In genomic region chr19:4961928-4962601, GRCm38 (mm10) we compare ENCODE assay signal across 8 mouse cellular contexts. TPM values are rescaled to one million over a fixed set of nuclear protein-coding genes. Genes with fewer than 3 reads are reported as not detected.
DNase-seq lines count a peak whose midpoint lies in the region; ATAC-seq and TF ChIP-seq lines count a peak whose summit lies in the region.

Mrpl11 (plus strand) TSS chr19:4962147.

- peak within 1 kb of the TSS; percentile 97 for H3K9ac ChIP-seq in MEL (ENCODE audit: control insufficient read depth, low read depth, low read length, poor library complexity, severe bottlenecking)
- H3K9ac ChIP-seq in forebrain, postnatal 0 days, result peak within 1 kb of the TSS; percentile 61
- peak within 1 kb of the TSS; percentile 65 for H3K9ac ChIP-seq in lung, embryonic 15.5 days

- H3K4me1 ChIP-seq in MEL (ENCODE audit: control insufficient read depth in 1 of 2, insufficient read depth in 2 of 2, low read length in 2 of 2), result peaks cover 0 to 5% of the 10 kb centered on the region in 2 experiments; a peak in 3 of 4 replicates
- no peaks in the 10 kb centered on the region for H3K4me1 ChIP-seq in cerebellum, adult 2 months (ENCODE audit: control insufficient read depth, insufficient read depth, low read length)
- H3K4me1 ChIP-seq in forebrain, postnatal 0 days (ENCODE audit: insufficient read depth), result peaks cover 4% of the 10 kb centered on the region
- H3K4me1 ChIP-seq in lung, embryonic 15.5 days, result peaks cover 6% of the 10 kb centered on the region

- H3K4me2 ChIP-seq in forebrain, postnatal 0 days (ENCODE audit: low read depth), result peak within 1 kb of the TSS; percentile 71
- peak within 1 kb of the TSS; percentile 61 for H3K4me2 ChIP-seq in lung, embryonic 15.5 days

- 0 out of 4 replicates have a peak, but pooled peaks of 1 of the 2 experiments have one; percentile 9 for TF ChIP-seq EP300 in MEL (IDR thresholded peaks at IDR 0.05; ENCODE audit: low read depth in 1 of 2, low read length in 2 of 2)

- DNase-seq in MEL (ENCODE audit: low read depth, low spot score), result peak; percentile 97
- DNase-seq in cerebellum, adult 2 months, result peak; percentile 91 to 93
- DNase-seq in forebrain, postnatal 0 days, result peak; percentile 98
- peak; percentile 88 for DNase-seq in heart, postnatal 4 days
- peak; percentile 89 to 95 for DNase-seq in layer of hippocampus, adult 8-10 months (ENCODE audit: low spot score in 2 of 2)
- DNase-seq in ovary, adult 18-20 months (ENCODE audit: low spot score), result peak; percentile 81
- DNase-seq in thymus, postnatal 0 days (ENCODE audit: low spot score), result peak; percentile 93

- H3K36me3 ChIP-seq in MEL (ENCODE audit: control insufficient read depth in 1 of 2, insufficient read depth in 2 of 2, low read length in 2 of 2), result peaks cover 0 to 5% of the 10 kb centered on the region in 2 experiments; a peak in 2 of 4 replicates
- H3K36me3 ChIP-seq in forebrain, postnatal 0 days (ENCODE audit: insufficient read depth), result peaks cover 27% of the 10 kb centered on the region
- peaks cover 22% of the 10 kb centered on the region for H3K36me3 ChIP-seq in lung, embryonic 15.5 days

- WGBS in cerebellum, adult 2 months, result under 1% methylated on average over 34 of the region's 34 CpGs
- WGBS in forebrain, postnatal 0 days, result under 1% methylated on average over 34 of the region's 34 CpGs
- under 1% methylated on average over 34 of the region's 34 CpGs for WGBS in lung, embryonic 15.5 days

- H3K4me3 ChIP-seq in MEL (ENCODE audit: control insufficient read depth in 1 of 2, insufficient read depth in 1 of 2, low read depth in 2 of 2, low read length in 2 of 2), result peak within 1 kb of the TSS; percentile 89 to 98
- H3K4me3 ChIP-seq in cerebellum, adult 2 months (replicated peaks; ENCODE audit: insufficient read depth, low read depth, low read length), result peak within 1 kb of the TSS; percentile 72
- H3K4me3 ChIP-seq in forebrain, postnatal 0 days (ENCODE audit: low read depth, low read length), result peak within 1 kb of the TSS; percentile 66
- H3K4me3 ChIP-seq in lung, embryonic 15.5 days, result peak within 1 kb of the TSS; percentile 63

- peak; percentile 31 for TF ChIP-seq RAD21 in MEL (IDR thresholded peaks at IDR 0.05; ENCODE audit: low read depth, low read length)

- H3K79me2 ChIP-seq in MEL (ENCODE audit: control insufficient read depth, insufficient read depth, low read length, poor library complexity), result peaks cover 3% of the 10 kb centered on the region; the same call in 1 of the 2 replicates

- TF ChIP-seq CTCF in MEL (IDR thresholded peaks at IDR 0.05 in 2 of 3, conservative IDR thresholded peaks at IDR 0.05 in 1 of 3; ENCODE audit: control insufficient read depth in 1 of 3, insufficient read depth in 1 of 3, low read depth in 2 of 3, low read length in 3 of 3, poor library complexity in 1 of 3, severe bottlenecking in 1 of 3), result peak; percentile 74 to 77 (median 76)
- TF ChIP-seq CTCF in cerebellum, adult 2 months (IDR thresholded peaks at IDR 0.05; ENCODE audit: borderline replicate concordance, insufficient read depth, low read depth, low read length), result peak; percentile 84
- TF ChIP-seq CTCF in forebrain, postnatal 0 days (IDR thresholded peaks at IDR 0.05; ENCODE audit: low read depth), result peak; percentile 91

- no peaks in the 10 kb centered on the region for H3K27me3 ChIP-seq in MEL (ENCODE audit: control insufficient read depth in 1 of 2, insufficient read depth in 2 of 2, low read length in 2 of 2)
- no peaks in the 10 kb centered on the region for H3K27me3 ChIP-seq in cerebellum, adult 2 months (ENCODE audit: control insufficient read depth, insufficient read depth, low read length)
- H3K27me3 ChIP-seq in forebrain, postnatal 0 days (ENCODE audit: insufficient read depth, low read length), result no peaks in the 10 kb centered on the region
- no peaks in the 10 kb centered on the region; the same call in 1 of the 2 replicates for H3K27me3 ChIP-seq in lung, embryonic 15.5 days

- no peaks in the 10 kb centered on the region for H3K9me3 ChIP-seq in MEL (replicated peaks; ENCODE audit: insufficient read depth, low read length)
- no peaks in the 10 kb centered on the region for H3K9me3 ChIP-seq in forebrain, postnatal 0 days (ENCODE audit: low read length)
- no peaks in the 10 kb centered on the region for H3K9me3 ChIP-seq in lung, embryonic 15.5 days

- H3K27ac ChIP-seq in MEL (ENCODE audit: control insufficient read depth, low read depth, low read length), result peak within 1 kb of the TSS; percentile 89
- peak within 1 kb of the TSS; percentile 16; the same call in 1 of the 2 replicates for H3K27ac ChIP-seq in cerebellum, adult 2 months (ENCODE audit: insufficient read depth, low read length)
- peak within 1 kb of the TSS; percentile 75 for H3K27ac ChIP-seq in forebrain, postnatal 0 days (ENCODE audit: low read depth, low read length)
- peak within 1 kb of the TSS; percentile 51 for H3K27ac ChIP-seq in lung, embryonic 15.5 days

- peak; percentile 52 to 59; a peak in 2 of 4 replicates for TF ChIP-seq POLR2A in MEL (IDR thresholded peaks at IDR 0.05; ENCODE audit: control insufficient read depth in 1 of 2, insufficient read depth in 1 of 2, low read depth in 1 of 2, low read length in 2 of 2, poor library complexity in 1 of 2)
- TF ChIP-seq POLR2A in cerebellum, adult 2 months (IDR thresholded peaks at IDR 0.05; ENCODE audit: borderline replicate concordance, insufficient read depth, low read length), result peak; percentile 21; the same call in 1 of the 2 replicates

- ATAC-seq in forebrain, postnatal 0 days, result peak; percentile 99
- ATAC-seq in lung, embryonic 15.5 days (ENCODE audit: borderline replicate concordance, extremely low read depth, low FRiP score, low TSS enrichment), result peak; percentile 97

TF ChIP-seq in MEL, 35 proteins besides CTCF, POLR2A, EP300 and RAD21 (continues in another document):
- TF ChIP-seq RCOR1 (IDR thresholded peaks at IDR 0.05; ENCODE audit: low read depth, low read length) (no peak), TCF12 (IDR thresholded peaks at IDR 0.05; ENCODE audit: low read depth, low read length) (0 out of 2 replicates have a peak, but pooled peaks have one; percentile 3), NRF1 (IDR thresholded peaks at IDR 0.05; ENCODE audit: insufficient read depth, low read depth, low read length, poor library complexity, severe bottlenecking) (peak; percentile 35; the same call in 1 of the 2 replicates), E2F4 (IDR thresholded peaks at IDR 0.05; ENCODE audit: borderline replicate concordance, low read depth, low read length) (no peak), MYB (IDR thresholded peaks at IDR 0.05; ENCODE audit: low read depth, low read length) (no peak), TAL1 (IDR thresholded peaks at IDR 0.05; ENCODE audit: low read length) (peak; percentile 45), JUND (IDR thresholded peaks at IDR 0.05; ENCODE audit: low read depth, low read length) (peak; percentile 69; the same call in 1 of the 2 replicates), USF1 (IDR thresholded peaks at IDR 0.05; ENCODE audit: low read depth, low read length) (0 out of 2 replicates have a peak, but pooled peaks have one; percentile 34), CHD1 (IDR thresholded peaks at IDR 0.05; ENCODE audit: low read depth, low read length) (no peak), GATA1 (IDR thresholded peaks at IDR 0.05; ENCODE audit: low read depth, low read length) (peak; percentile 72), KAT2A (conservative IDR thresholded peaks at IDR 0.05; ENCODE audit: low read depth, low read length) (peak; percentile 94), ZKSCAN1 (IDR thresholded peaks at IDR 0.05; ENCODE audit: low read depth, low read length) (no peak), MYC (IDR thresholded peaks at IDR 0.05; ENCODE audit: low read depth, low read length) (peak; percentile 91), NELFE (IDR thresholded peaks at IDR 0.05; ENCODE audit: low read depth, low read length) (peak; percentile 69), SMC3 (IDR thresholded peaks at IDR 0.05; ENCODE audit: low read depth, low read length) (peak; percentile 53; the same call in 1 of the 2 replicates), MAX (IDR thresholded peaks at IDR 0.05; ENCODE audit: low read length) (peak; percentile 100), SIN3A (IDR thresholded peaks at IDR 0.05; ENCODE audit: low read length) (peak; percentile 95), ZC3H11A (IDR thresholded peaks at IDR 0.05; ENCODE audit: low read depth, low read length) (no peak), GABPA (IDR thresholded peaks at IDR 0.05; ENCODE audit: low read depth, low read length) (no peak), USF2 (IDR thresholded peaks at IDR 0.05; ENCODE audit: borderline replicate concordance in 1 of 2, insufficient read depth in 1 of 2, low read depth in 1 of 2, low read length in 2 of 2) (no peak), UBTF (IDR thresholded peaks at IDR 0.05; ENCODE audit: borderline replicate concordance, insufficient read depth, low read depth, low read length) (no peak), BHLHE40 (IDR thresholded peaks at IDR 0.05; ENCODE audit: borderline replicate concordance, low read depth, low read length) (no peak), MAFK (IDR thresholded peaks at IDR 0.05; ENCODE audit: borderline replicate concordance, low read depth, low read length) (no peak), TBP (IDR thresholded peaks at IDR 0.05; ENCODE audit: low read depth, low read length) (peak; percentile 65), MXI1 (IDR thresholded peaks at IDR 0.05; ENCODE audit: low read depth, low read length) (peak; percentile 94), HCFC1 (IDR thresholded peaks at IDR 0.05; ENCODE audit: low read depth, low read length) (peak; percentile 98), ZNF384 (IDR thresholded peaks at IDR 0.05; ENCODE audit: low read depth, low read length) (no peak), ZMIZ1 (IDR thresholded peaks at IDR 0.05; ENCODE audit: low read depth, low read length) (0 out of 2 replicates have a peak, but pooled peaks have one; percentile 45), CHD2 (IDR thresholded peaks at IDR 0.05; ENCODE audit: low read length) (peak; percentile 60; the same call in 1 of the 2 replicates)

RNA-seq across cellular contexts. Expression of gene Mrpl11, which starts in this region (rescaled TPM):
- total RNA-seq in MEL (2012; rRNA removed), result 98.5 and 108 TPM in 2 replicates
- 100 to 1,000 TPM; 124 to 317 TPM for polyA plus RNA-seq in MEL (2012; ENCODE audit: insufficient read depth in 1 of 2, insufficient read length in 2 of 2, low read depth in 1 of 2, low replicate concordance in 2 of 2, missing spikeins in 1 of 2)
- 68.5 and 74.2 TPM in 2 replicates for polyA plus RNA-seq in cerebellum, adult 2 months (2012; rRNA removed)
- total RNA-seq in forebrain, postnatal 0 days (2014; rRNA removed), result 101 and 129 TPM in 2 replicates
- 162 and 198 TPM in 2 replicates for polyA plus RNA-seq in forebrain, postnatal 0 days (2015; fragmentation: Nextera tagmentation; extraction: Ambion mirVana)
- total RNA-seq in heart, postnatal 4 days (2021), result 10 to 100 TPM; 60.9 to 63.8 TPM
- 10 to 100 TPM; 51.9 to 62.5 (median 56.4) TPM for total RNA-seq in layer of hippocampus, adult 8-10 months (2022)
- polyA plus RNA-seq in lung, embryonic 15.5 days (2015; fragmentation: Nextera tagmentation; extraction: Ambion mirVana), result 99.4 and 101 TPM in 2 replicates
- 106 and 107 TPM in 2 replicates for polyA plus RNA-seq in thymus, postnatal 0 days (2015; fragmentation: Nextera tagmentation; extraction: Ambion mirVana)

Comparison
In these comparisons a context has a peak if more than half of its experiments do, and no peak if none do; other contexts are left out.
1. Peak in every context shown above with its lines: DNase-seq, ATAC-seq, H3K4me3 ChIP-seq and H3K27ac ChIP-seq.
2. H3K27ac ChIP-seq: peak in every context shown above with its lines; median percentile 89 in MEL; 75 in forebrain, postnatal 0 days; 51 in lung, embryonic 15.5 days; 16 in cerebellum, adult 2 months.